Mouse (Mus musculus) hindbrain, embryonic 12.5 days (tissue): ENCODE measurements around the gene Coa7. TPM values are rescaled to one million over a fixed set of nuclear protein-coding genes. Genes with fewer than 3 reads are reported as not detected.

Experiments used
- polyA plus RNA-seq: library from polyadenylated mRNA; unstranded; fragments of >200 nt; fragmentation: Nextera tagmentation; extraction: Ambion mirVana; gene quantifications from 2 replicates; pipeline ENCODE4 v1.2.1, GENCODE M21; 2016

The Coa7 gene
- polyA plus RNA-seq, 1 experiment from 2014 or later, result 46.6 TPM

Other genes starting within 250 kb of the Coa7 start
- gene Podn, start 231.7 kb upstream of the Coa7 start, polyA plus RNA-seq, result 0.48 and 0.98 TPM in 2 replicates
- gene Scp2, start 183.1 kb upstream of the Coa7 start, polyA plus RNA-seq, result 190 and 202 TPM in 2 replicates
- gene Echdc2, start 162.7 kb upstream of the Coa7 start, polyA plus RNA-seq, result 17.0 and 18.8 TPM in 2 replicates
- not detected in 2 replicates for gene Zyg11a, start 110.1 kb upstream of the Coa7 start, polyA plus RNA-seq
- gene Zyg11b, start 27.0 kb upstream of the Coa7 start, polyA plus RNA-seq, result 31.9 and 32.2 TPM in 2 replicates
- gene Shisal2a, start 55.2 kb downstream of the Coa7 start, polyA plus RNA-seq, result 3.5 and 5.2 TPM in 2 replicates
- gene Gpx7, start 78.8 kb downstream of the Coa7 start, polyA plus RNA-seq, result 58.2 and 59.8 TPM in 2 replicates
- gene Tut4, start 131.3 kb downstream of the Coa7 start, polyA plus RNA-seq, result 105 and 118 TPM in 2 replicates